Mouse (Mus musculus) right cerebral cortex, postnatal 36 days (tissue): Measurements from ENCODE around the gene Cfap43.
A peak's percentile ranks its signal among the peaks of the same experiment; 100 is the strongest.
"Not testable (repeated sequence)": the region's sequence is repeated elsewhere in the genome, so short reads cannot be mapped to it uniquely, and the experiment has no call there.

Source experiments
- DNase-seq, 2 experiments: peaks; one replicate each; pipeline ENCODE4 v3.0.0; 2022; ENCODE audit warnings: low spot score in 2 of 2, mixed read lengths in 1 of 2

The Cfap43 gene

DNA sequence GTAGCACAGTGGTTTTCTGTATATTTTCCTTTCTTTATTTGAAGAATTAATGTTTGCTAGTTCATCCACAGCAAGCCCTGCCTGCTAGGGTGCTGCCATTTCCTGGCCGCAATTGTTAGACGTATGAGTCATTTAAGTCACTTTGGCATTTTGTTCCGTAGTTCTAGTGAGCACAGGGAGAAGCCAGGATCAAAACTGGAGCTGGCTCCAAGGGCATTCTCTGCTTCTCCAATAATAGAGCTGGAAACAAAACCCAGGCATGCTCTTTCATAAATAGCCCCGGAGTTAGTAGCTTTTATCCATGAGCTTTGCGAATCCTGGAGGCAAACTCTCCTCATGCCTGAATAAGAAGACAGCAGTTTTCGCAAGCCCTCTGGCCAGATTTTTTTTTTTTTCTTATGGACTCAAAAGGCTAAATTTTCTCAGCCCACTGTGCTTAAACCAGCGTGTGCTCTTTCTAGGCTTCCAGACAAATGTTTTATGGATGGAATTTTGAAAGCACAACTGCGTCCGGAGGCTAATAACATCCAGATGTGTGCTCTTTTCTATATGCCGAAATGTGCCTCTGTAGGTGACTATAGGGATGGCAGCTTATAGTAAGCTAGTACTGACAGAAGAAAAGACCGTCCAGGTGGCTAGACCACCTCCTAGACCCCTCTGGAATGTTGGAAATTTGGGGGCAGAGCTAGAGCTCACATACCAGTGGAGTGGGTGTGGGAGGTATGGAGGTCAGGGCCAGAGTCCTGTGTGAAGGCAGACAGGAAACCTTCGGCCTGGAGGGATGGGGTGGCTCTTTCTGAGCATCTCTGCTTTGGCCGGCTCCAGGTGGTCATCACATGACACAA is 64.9 kb downstream of the Cfap43 start:
- DNase-seq, result no peak

DNA sequence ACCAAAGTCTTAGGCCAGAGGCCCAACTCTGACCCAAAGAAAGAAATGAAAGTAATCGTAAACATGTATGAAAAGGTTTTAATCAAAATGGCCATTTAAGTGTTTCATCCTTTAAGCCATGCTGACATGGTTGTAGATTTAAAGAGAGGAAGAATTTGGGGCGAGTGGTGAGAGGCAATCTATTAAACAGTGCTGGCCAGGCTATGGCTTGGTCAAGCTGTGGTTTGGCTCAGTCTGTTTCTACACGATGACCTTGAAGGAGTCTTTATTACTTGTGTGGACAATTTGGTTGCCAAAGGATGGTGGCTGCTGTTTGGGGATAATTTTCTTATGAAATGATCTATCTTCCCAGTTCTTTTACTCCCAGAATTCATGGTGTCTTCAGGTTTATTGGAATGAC is 66.0 kb downstream of the Cfap43 start:
- no peak for DNase-seq

DNA sequence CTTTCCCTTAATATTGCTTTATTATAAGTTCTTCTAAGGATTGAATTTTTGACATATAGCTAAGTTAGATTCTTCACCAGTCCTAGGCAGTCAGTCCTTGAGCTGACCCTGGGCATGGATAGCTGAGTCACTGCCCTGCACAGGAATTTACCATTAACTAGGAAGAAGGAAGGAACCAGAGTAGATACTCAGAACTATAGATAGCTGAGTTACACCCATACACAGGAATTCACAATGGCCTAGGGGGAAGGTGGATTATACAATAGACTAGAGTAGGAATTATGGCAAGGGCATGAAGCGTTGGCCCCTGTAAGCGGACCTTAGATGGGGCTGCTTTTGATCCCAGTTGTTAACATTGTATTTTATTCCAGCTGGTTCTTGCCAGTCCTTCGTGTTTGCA is 67.0 kb downstream of the Cfap43 start:
- DNase-seq, result not testable (repeated sequence)

DNA sequence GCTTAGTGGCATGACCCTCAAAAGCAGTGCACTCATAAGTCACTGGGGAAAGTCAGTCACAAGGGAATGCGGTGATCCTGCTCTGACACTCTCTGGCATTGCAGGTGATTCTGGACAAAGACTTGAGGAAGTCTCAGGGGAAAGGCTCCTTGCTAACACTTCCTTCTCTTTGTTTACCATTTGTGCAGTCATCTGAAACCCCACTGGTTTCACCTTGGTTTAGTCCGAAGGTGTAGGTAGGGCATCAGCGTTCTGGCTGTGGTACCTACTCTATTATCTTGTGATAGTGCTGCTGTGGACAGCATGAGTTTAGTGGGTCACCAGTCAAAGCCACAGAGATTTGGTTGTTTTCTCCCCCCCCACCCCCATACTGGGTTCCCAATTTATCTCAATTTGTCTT is 69.4 kb downstream of the Cfap43 start:
- DNase-seq, result no peak

DNA sequence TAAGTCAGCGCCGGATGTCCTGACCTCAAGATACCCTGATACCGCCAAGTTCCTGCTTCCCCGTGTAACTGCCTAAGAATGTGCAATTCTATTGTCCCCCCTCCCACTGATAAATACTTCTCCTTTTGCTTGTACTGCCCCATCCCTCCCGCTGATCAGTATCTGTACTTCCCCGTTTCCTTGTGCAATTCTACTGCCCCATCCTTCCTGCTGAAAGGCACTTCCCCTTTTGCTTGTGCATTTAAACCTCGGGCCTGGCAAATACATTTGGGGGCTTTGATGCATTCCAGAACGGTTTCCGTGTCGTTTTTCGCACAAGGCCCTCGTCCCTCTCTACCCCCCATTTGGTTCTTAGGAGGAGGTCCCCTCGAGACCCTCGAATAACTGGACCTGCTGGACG is 77.9 kb downstream of the Cfap43 start:
- DNase-seq, result not testable (repeated sequence)

DNA sequence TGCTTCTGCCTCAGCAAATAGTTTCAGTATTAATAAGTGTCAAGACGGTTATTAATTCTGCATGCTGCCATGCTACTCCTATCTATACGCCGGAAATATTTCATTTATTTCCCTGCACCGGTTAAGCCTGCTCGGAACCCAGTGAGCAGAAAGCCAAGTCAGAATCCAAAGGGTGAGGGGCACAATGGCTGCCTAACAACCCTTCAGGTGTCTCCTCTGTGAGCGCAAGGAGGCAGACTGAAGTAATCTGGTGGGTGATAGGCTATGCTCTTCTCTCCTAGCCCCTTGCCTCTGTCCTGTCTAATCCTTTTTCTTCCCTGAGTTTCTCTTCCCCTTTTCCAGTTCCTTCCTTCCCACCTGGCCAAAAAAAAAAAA is 81.6 kb downstream of the Cfap43 start:
- DNase-seq, result no peak

DNA sequence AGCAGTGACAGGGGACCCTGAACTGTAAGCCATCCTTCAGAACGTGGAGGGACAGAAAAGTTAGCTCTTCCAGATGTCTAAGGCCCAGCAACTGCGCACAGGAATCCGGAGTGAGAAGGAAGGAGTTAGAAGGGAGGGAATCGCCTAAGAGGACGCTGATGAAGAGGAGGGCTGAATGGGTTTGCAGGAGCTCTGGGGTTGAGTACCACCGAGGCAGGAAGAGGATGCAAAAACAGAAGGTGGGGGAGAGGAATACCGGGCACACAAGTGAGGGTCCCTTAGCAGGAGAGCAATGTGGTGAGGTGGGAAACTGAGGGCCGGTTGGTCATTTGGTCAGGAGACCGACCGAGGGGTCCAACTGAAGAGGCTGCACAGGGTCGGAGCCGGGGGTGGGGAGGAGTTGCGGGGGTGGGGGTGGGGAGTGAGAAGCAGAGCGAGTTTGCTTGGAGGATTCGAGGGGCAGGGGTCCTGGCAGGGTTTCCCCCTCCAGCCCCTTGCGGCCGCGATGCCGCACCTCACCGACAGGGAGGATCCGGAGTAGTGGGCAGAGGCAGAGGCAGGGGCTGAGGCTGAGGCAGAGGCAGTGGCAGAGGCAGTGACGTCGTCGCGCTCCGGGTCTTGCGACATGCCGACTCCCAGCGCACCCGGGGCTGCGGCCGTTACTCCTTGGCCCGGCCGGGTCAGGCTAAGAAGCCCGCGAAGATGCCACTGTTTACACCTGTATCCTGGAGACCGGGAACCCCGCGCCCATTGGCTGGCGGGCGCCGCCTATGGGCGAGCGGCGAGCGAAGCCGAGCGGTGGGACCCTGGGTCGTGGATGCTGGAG is 82.2 kb downstream of the Cfap43 start:
- DNase-seq, result peak; percentile 28 to 51

DNA sequence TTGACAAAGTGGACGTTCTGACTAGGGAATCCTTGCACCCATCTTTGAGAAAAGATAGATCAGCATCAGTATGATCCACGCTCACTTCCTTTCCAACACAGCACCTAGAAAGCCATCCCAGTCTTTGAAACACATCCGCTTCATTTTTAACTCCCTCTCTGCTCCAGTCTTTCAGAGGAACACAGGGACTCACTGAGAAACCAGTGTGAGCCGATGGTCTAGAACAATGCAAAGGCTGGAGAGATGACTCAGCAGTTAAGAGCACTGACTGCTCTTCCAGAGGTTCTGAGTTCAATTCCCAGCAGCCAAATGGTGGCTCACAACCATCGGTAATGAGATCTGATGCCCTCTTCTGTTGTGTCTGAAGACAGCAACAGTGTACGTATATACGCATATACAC is 83.3 kb downstream of the Cfap43 start:
- no peak for DNase-seq

DNA sequence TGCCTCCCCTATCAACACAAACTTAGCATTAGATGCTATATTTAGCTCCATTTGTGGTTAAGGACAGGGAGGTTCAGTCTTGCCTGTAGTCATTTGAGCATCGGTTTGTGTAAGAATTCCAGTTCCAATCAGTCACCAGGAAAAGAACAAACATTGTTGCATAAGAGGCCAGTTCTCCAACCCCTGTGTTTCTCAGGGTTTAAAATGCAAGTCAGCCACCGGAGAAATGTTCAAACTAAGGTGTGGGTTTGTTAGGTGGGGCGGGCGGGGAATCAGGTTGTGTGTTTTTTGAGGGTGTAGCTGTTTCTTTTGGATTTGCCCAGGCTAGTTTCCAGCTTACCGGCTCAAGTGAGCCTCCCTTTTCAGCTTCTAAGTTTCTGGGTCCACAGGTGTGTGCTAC is 84.5 kb downstream of the Cfap43 start:
- no peak for DNase-seq

DNA sequence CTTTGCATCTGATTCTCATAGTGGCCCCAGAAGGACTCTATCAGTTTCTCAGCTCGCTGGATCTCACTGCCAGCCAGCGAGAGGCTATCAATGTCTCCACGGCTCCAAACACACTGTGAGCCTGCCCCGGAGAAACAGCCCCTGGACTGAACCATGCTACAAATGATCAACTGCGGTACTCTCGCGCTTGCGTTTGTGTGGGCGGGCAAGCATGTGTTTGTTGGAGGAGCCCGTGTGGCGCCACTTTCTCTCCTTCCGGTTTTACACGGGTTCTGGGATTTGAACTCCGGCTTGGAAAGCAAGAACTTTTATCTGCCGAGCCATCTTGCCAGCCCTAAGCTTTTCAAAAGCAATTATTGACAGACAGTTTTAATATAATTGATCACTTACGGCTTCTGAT is 86.8 kb downstream of the Cfap43 start:
- DNase-seq, result no peak

DNA sequence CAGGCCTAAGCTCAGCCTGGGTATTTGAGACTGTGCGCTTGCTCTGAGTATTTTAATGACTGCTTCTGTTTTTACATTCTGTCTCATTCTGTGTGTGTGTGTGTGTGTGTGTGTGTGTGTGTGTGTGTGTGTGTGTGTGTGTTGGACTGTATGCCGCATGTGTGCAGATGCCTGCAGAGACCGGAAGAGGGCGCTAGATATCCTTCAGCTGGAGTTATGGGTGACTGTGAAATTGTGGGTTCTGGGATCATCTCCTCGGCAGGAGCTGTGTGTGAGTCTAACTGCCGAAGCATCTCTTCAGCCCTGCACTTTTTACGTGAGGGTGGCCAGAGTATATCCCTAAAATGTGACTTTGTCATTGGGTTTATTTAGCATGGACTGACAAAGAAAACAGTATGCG is 88.0 kb downstream of the Cfap43 start:
- no peak for DNase-seq

DNA sequence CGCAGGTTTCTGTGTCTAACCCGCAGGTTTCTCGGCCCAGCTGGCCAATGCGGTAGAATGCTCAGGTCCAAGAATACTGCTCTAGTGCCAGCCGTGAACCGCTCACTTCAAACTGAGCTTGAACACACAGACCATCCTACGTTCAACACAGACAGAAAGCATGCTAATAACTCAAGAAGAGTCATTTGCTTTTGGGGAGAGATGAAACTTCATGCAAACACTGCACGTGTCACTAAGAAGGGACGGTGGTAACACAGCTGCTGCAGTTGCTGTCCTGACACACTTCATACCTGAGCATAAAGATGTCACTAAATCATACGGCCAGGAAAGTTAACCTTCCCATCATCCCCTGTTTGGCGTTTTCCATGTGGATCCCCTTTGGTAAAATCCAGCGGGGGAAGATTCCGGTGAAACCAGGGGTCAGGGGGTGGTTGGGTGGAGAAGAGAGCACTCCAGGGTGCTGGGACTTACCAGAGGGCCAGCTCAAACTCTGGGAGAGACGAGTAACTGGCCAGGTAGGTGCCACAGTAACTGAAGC is 89.1 kb downstream of the Cfap43 start:
- no peak for DNase-seq

DNA sequence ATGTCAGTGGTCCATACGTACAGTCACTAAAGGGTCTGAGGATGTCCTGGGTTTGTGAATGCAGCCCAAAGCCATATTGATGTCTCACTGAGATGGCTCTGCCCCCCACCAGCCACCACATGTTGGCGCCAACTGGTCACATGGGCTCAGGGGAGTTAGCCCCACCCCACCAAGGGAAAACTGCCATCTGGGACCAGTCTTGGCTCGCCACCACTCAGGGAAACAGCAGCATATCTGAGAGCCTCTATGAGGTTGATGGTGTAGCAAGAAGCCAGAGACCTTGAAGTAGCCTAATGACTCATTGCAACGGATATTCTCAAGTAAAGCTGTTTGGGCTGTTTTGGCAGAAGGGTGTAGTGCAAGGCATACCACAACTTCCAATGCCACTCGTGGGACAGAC is 95.1 kb downstream of the Cfap43 start:
- no peak for DNase-seq

DNA sequence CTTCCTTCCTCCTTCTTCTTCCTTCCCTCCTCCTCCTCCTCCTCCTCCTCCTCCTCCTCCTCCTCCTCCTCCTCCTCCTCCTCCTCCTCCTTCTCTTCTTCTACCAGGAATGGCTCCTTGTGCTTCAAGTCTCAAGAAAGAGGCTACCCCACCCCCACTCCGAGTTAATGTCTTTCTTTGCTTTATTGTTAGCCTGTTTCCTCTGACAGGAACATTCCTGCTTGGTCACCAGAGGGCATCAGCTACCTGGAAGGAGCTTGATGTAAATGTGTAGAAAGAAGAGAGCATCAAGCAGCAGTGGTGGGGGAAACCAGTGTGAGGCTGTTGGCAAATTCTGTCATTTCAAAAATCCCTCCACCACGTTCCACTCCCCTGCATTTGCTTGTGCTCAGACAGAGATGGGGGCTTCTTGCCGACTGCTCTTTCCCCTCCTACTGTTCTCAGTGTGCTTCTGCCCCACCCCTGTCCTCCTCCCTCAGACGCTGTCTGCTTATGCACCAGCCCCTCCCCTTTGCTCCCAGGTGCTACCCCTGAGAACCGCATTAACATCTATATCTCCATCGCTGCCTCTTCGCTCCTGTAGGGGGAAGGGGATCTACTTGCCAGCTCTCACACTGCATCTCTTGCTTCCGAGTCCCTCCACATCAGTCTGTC is 96.8 kb downstream of the Cfap43 start:
- DNase-seq, result no peak

DNA sequence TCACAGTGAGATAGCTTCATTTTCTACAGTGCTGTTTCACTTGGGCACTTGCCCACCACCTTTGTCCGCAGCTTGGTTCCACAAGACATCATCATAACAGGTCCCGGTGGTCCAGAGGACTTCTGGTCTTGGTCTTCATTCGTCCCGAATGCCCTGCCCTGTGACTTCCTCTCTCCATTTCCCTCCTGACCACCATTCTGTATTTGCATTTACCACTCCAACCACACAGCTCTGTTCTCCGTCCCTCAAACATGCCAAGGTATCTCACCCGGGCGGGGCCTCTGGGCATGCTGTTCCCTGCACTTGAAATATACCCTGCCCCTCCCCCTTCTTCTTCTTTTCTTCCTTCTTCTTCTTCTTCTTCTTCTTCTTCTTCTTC is 97.6 kb downstream of the Cfap43 start:
- no peak for DNase-seq

DNA sequence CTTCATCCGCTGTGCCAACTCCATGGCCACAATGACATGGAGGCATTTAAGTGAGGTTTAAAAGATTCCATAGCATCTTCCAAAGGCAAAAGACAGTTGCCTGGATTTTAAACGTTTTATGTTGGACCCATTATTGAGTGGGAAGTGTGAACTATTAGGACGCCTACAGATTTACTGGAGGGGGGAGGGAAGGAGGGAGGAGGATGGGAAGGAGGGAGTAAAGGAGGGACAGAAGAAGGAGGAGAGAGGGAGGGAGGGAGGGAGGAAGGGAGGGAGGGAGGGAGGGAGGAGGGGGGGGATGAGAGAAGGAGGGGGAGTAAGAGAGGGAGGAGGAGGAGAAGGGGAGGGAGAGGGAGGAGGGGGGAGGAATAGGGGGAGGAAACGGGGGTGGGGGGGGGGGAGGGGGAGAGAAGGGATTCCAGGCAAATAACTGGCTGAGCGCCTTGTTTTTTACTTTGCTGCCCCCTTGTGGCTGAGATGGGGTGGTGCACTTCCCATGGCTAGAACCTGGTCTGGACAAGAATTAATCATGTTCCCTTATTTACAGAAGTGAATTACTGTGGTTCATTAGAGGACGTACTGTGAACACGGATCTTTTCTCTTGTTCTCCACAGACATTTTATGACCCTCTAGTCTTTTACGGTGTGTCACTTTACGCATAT is 98.1 kb downstream of the Cfap43 start:
- peak; percentile 49 to 57 for DNase-seq

DNA sequence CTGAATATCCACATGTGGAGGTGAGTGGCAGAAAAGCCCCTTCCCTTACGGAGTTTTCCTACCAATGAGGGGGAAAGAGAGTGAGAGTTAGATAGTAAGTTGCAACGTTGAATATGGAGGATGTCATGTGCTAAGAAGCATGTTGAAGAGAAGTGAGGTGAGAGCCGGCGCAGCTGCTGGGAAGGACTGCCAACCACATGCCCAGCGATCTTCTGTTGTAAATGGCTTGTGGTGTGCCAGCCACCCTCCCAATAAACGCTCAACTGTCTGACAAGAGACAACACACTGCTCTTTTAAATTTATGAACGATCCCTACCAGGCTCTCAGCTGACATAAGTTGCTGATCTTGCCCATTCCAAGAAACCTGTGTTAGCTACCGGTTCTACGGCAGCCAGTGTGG is 101.4 kb downstream of the Cfap43 start:
- no peak for DNase-seq

DNA sequence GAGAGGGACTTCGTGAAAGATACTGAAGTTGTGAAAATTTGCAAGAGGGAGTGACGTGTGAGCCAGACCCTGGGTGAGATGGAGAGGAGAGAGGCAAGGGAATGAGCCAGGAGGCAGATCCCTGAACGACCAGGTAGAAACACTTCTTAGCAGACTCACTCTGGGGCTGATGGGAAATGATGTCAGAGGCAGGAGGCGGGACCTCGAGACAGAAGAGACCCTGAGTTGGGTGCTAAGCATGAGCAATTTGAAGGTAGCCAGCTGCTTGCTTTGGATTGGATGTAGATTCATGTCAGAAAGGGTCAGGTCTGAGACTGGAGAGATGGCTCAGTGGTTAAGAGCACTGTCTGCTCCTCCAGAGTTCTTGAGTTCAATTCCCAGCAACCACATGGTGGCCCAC is 104.4 kb downstream of the Cfap43 start:
- DNase-seq, result no peak

DNA sequence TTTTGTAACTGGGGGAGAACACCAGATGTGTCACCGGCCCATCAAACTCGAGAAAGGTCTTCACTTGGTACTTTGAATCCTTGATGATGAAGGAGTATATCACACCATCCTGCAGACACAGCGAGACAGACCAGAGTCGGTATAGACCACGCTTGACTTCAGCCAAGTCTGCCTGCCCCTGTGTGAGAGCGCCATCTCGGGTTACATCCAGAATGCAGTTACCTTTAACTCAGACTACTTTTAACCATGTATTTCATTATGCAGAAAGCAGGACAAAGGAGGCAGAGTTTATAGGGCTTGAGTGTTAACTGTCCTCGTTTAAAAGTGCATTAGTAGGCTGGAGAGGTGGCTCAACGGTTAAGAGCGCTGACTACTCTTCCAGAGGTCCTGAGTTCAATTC is 107.0 kb downstream of the Cfap43 start:
- no peak for DNase-seq

DNA sequence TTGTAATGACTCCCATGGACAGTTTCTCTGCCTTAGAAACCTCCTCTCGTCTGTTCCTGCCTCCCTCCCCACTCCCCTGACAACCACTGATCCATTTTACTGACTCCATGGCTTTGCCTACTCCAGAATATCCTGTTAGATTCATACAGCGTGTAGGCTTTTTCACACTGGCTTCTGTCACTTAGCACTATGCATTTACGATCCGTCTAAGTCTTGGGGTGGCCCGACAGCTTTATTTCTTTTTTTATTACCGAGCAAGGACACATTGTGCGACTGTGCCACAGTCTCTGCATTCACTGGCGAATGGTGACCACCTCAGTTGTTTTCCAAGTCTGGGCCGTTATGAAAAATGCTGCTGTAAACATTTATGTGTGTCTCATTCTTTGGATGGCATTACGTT is 120.5 kb downstream of the Cfap43 start:
- DNase-seq, result no peak

DNA sequence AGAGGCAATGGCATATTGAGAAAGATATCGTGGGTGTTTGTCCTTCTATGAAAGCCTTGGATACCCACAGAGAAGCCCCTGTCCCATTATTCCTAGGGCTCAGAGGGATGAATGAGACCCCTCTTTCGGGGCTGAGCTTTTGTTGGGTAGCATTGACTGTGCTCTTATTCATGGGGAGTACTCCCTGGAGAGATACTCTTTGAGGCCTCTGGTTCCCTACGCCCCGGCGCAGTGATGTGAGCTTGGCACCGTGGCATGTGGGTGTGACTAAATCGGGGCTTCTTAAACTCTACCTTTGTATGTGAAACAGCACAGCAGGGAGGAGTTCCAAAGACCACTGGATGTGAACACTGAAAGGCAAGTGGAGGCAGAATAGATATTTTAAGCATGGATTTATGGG is 122.4 kb downstream of the Cfap43 start:
- DNase-seq, result no peak
